Mouse (Mus musculus): ENCODE measurements around the gene Olfr625-ps1. TPM values are rescaled to one million over a fixed set of nuclear protein-coding genes. Genes with fewer than 3 reads are reported as not detected.

Olfr625-ps1 gene
- polyA plus RNA-seq, 1 experiment from 2014 or later = not detected

Other genes with a start within 250 kb of the Olfr625-ps1 start
- gene Olfr605, start 237.3 kb upstream of the Olfr625-ps1 start, polyA plus RNA-seq (2016; fragmentation: Nextera tagmentation; extraction: Ambion mirVana) = not detected in 2 replicates
- gene Olfr606, start 233.7 kb upstream of the Olfr625-ps1 start, polyA plus RNA-seq (2016; fragmentation: Nextera tagmentation; extraction: Ambion mirVana) = not detected in 2 replicates
- gene Olfr607, start 218.6 kb upstream of the Olfr625-ps1 start, polyA plus RNA-seq (2016; fragmentation: Nextera tagmentation; extraction: Ambion mirVana) = not detected in 2 replicates
- gene Olfr608, start 212.8 kb upstream of the Olfr625-ps1 start, polyA plus RNA-seq (2016; fragmentation: Nextera tagmentation; extraction: Ambion mirVana) = not detected in 2 replicates
- not detected in 2 replicates for gene Olfr609, start 184.7 kb upstream of the Olfr625-ps1 start, polyA plus RNA-seq (2016; fragmentation: Nextera tagmentation; extraction: Ambion mirVana)
- not detected in 2 replicates for gene Olfr610, start 170.6 kb upstream of the Olfr625-ps1 start, polyA plus RNA-seq (2016; fragmentation: Nextera tagmentation; extraction: Ambion mirVana)
- not detected in 2 replicates for gene Olfr611, start 161.9 kb upstream of the Olfr625-ps1 start, polyA plus RNA-seq (2016; fragmentation: Nextera tagmentation; extraction: Ambion mirVana)
- not detected in 2 replicates for gene Olfr612, start 140.0 kb upstream of the Olfr625-ps1 start, polyA plus RNA-seq (2016; fragmentation: Nextera tagmentation; extraction: Ambion mirVana)
- not detected in 2 replicates for gene Olfr613, start 134.6 kb upstream of the Olfr625-ps1 start, polyA plus RNA-seq (2016; fragmentation: Nextera tagmentation; extraction: Ambion mirVana)
- gene Olfr615, start 126.6 kb upstream of the Olfr625-ps1 start, polyA plus RNA-seq (2016; fragmentation: Nextera tagmentation; extraction: Ambion mirVana) = not detected in 2 replicates
- not detected in 2 replicates for gene Olfr616, start 113.6 kb upstream of the Olfr625-ps1 start, polyA plus RNA-seq (2016; fragmentation: Nextera tagmentation; extraction: Ambion mirVana)
- gene Olfr617, start 109.7 kb upstream of the Olfr625-ps1 start, polyA plus RNA-seq (2016; fragmentation: Nextera tagmentation; extraction: Ambion mirVana) = not detected in 2 replicates
- gene Olfr618, start 92.6 kb upstream of the Olfr625-ps1 start, polyA plus RNA-seq (2016; fragmentation: Nextera tagmentation; extraction: Ambion mirVana) = not detected in 2 replicates
- gene Olfr619, start 82.1 kb upstream of the Olfr625-ps1 start, polyA plus RNA-seq (2016; fragmentation: Nextera tagmentation; extraction: Ambion mirVana) = not detected in 2 replicates
- not detected in 2 replicates for gene Olfr620, start 70.2 kb upstream of the Olfr625-ps1 start, polyA plus RNA-seq (2016; fragmentation: Nextera tagmentation; extraction: Ambion mirVana)
- gene Olfr622, start 40.0 kb upstream of the Olfr625-ps1 start, polyA plus RNA-seq (2016; fragmentation: Nextera tagmentation; extraction: Ambion mirVana) = not detected in 2 replicates
- not detected in 2 replicates for gene Olfr623, start 19.0 kb upstream of the Olfr625-ps1 start, polyA plus RNA-seq (2016; fragmentation: Nextera tagmentation; extraction: Ambion mirVana)
- not detected in 2 replicates for gene Olfr624, start 11.5 kb upstream of the Olfr625-ps1 start, polyA plus RNA-seq (2016; fragmentation: Nextera tagmentation; extraction: Ambion mirVana)
- not detected in 2 replicates for gene Olfr243, start 32.0 kb downstream of the Olfr625-ps1 start, polyA plus RNA-seq (2016; fragmentation: Nextera tagmentation; extraction: Ambion mirVana)
- not detected in 2 replicates for gene Olfr628, start 47.7 kb downstream of the Olfr625-ps1 start, polyA plus RNA-seq (2016; fragmentation: Nextera tagmentation; extraction: Ambion mirVana)
- gene Olfr629, start 62.2 kb downstream of the Olfr625-ps1 start, polyA plus RNA-seq (2016; fragmentation: Nextera tagmentation; extraction: Ambion mirVana) = 0.05 TPM in 1 of 2 replicates, not detected in the other
- gene Olfr630, start 74.6 kb downstream of the Olfr625-ps1 start, polyA plus RNA-seq (2016; fragmentation: Nextera tagmentation; extraction: Ambion mirVana) = not detected in 2 replicates
- not detected in 2 replicates for gene Olfr69, start 88.9 kb downstream of the Olfr625-ps1 start, polyA plus RNA-seq (2016; fragmentation: Nextera tagmentation; extraction: Ambion mirVana)
- not detected in 2 replicates for gene Olfr68, start 97.0 kb downstream of the Olfr625-ps1 start, polyA plus RNA-seq (2016; fragmentation: Nextera tagmentation; extraction: Ambion mirVana)
- not detected in 2 replicates for gene Olfr67, start 109.1 kb downstream of the Olfr625-ps1 start, polyA plus RNA-seq (2016; fragmentation: Nextera tagmentation; extraction: Ambion mirVana)
- gene Hbb-bt, start 131.3 kb downstream of the Olfr625-ps1 start, polyA plus RNA-seq (2016; fragmentation: Nextera tagmentation; extraction: Ambion mirVana) = 37,996 and 38,837 TPM in 2 replicates
- 70,723 and 73,152 TPM in 2 replicates for gene Hbb-bs, start 145.4 kb downstream of the Olfr625-ps1 start, polyA plus RNA-seq (2016; fragmentation: Nextera tagmentation; extraction: Ambion mirVana)
- 0.72 and 1.2 TPM in 2 replicates for gene Hbb-bh2, start 157.8 kb downstream of the Olfr625-ps1 start, polyA plus RNA-seq (2016; fragmentation: Nextera tagmentation; extraction: Ambion mirVana)
- 1,392 and 1,481 TPM in 2 replicates for gene Hbb-bh1, start 160.4 kb downstream of the Olfr625-ps1 start, polyA plus RNA-seq (2016; fragmentation: Nextera tagmentation; extraction: Ambion mirVana)
- gene Hbb-y, start 170.5 kb downstream of the Olfr625-ps1 start, polyA plus RNA-seq (2016; fragmentation: Nextera tagmentation; extraction: Ambion mirVana) = 9,927 and 10,875 TPM in 2 replicates
- not detected in 2 replicates for gene Olfr66, start 203.5 kb downstream of the Olfr625-ps1 start, polyA plus RNA-seq (2016; fragmentation: Nextera tagmentation; extraction: Ambion mirVana)
- not detected in 2 replicates for gene Olfr64, start 211.8 kb downstream of the Olfr625-ps1 start, polyA plus RNA-seq (2016; fragmentation: Nextera tagmentation; extraction: Ambion mirVana)
- not detected in 2 replicates for gene Olfr65, start 220.8 kb downstream of the Olfr625-ps1 start, polyA plus RNA-seq (2016; fragmentation: Nextera tagmentation; extraction: Ambion mirVana)
- 0.30 TPM in 1 of 2 replicates, not detected in the other for gene Olfr631, start 246.1 kb downstream of the Olfr625-ps1 start, polyA plus RNA-seq (2016; fragmentation: Nextera tagmentation; extraction: Ambion mirVana)

Data from liver, embryonic 12.5 days (tissue).